Comparison of ENCODE assay signal across 8 mouse cellular contexts in genomic region chr11:104469371-104469835, GRCm38 (mm10). TPM values are rescaled to one million over a fixed set of nuclear protein-coding genes. Genes with fewer than 3 reads are reported as not detected.
A peak's percentile ranks its signal among the peaks of the same experiment; 100 is the strongest.
DNase-seq lines count a peak whose midpoint lies in the region; ATAC-seq and TF ChIP-seq lines count a peak whose summit lies in the region.

No protein-coding gene starts in this region.

- peak; percentile 98 for DNase-seq in brain, embryonic 14.5 days (ENCODE audit: low read depth)
- peak; percentile 73 for DNase-seq in liver, adult 2 months (ENCODE audit: extremely low read depth, low read depth, low spot score)
- peak; percentile 93 for DNase-seq in splenic B cell, adult 2 months (ENCODE audit: low read depth, low spot score)

- H3K79me3 ChIP-seq in C2C12 (ENCODE audit: low read depth): peaks cover 10% of the 10 kb centered on the region

- TF ChIP-seq POLR2A in brain, embryonic 14.5 days (IDR thresholded peaks at IDR 0.05; ENCODE audit: borderline replicate concordance, extremely low read depth, insufficient read depth, insufficient read length, poor library complexity, severe bottlenecking): peak; percentile 35; the same call in 1 of the 2 replicates
- 0 out of 2 replicates have a peak, but pooled peaks have one; percentile 8 for TF ChIP-seq POLR2A in liver, adult 2 months (IDR thresholded peaks at IDR 0.05; ENCODE audit: extremely low read depth, insufficient read depth, low read length)
- peak; percentile 35 for TF ChIP-seq POLR2A in myocyte (IDR thresholded peaks at IDR 0.05; ENCODE audit: insufficient read length, low read depth)

- peak overlapping the region; percentile 85 for H3K4me2 ChIP-seq in heart, embryonic 11.5 days
- peak overlapping the region; percentile 84 for H3K4me2 ChIP-seq in kidney, embryonic 16.5 days (replicated peaks; ENCODE audit: low read depth, low read length)
- peak overlapping the region; percentile 91 for H3K4me2 ChIP-seq in myocyte (ENCODE audit: low read depth)

- peaks cover 29% of the 10 kb centered on the region for H3K4me1 ChIP-seq in erythroblast, embryonic 14.5 days (ENCODE audit: control insufficient read depth)
- 0 out of 2 replicates have a peak, but pooled peaks cover 3% of the 10 kb centered on the region for H3K4me1 ChIP-seq in heart, embryonic 11.5 days (ENCODE audit: control insufficient read depth, insufficient read depth, low read length)
- H3K4me1 ChIP-seq in kidney, embryonic 16.5 days (ENCODE audit: insufficient read depth, low read length): peaks cover 12% of the 10 kb centered on the region
- peaks cover 1% of the 10 kb centered on the region; the same call in 1 of the 2 replicates for H3K4me1 ChIP-seq in liver, adult 2 months (ENCODE audit: control insufficient read depth, insufficient read depth, low read length)

- peak; percentile 99 for ATAC-seq in heart, embryonic 11.5 days (replicated peaks; ENCODE audit: insufficient number of reproducible peaks, low FRiP score, low TSS enrichment)
- peak; percentile 100 for ATAC-seq in kidney, embryonic 16.5 days (ENCODE audit: low FRiP score, low TSS enrichment)

- 4% methylated on average over 16 of the region's 19 CpGs for WGBS in heart, embryonic 11.5 days (ENCODE audit: insufficient replicate concordance)
- WGBS in kidney, embryonic 16.5 days: under 1% methylated on average over 18 of the region's 19 CpGs
- WGBS in liver, adult 2 months: 1% methylated on average over 19 of the region's 19 CpGs

- H3K4me3 ChIP-seq in C2C12 (ENCODE audit: insufficient read depth, poor library complexity, severe bottlenecking) (peak overlapping the region; percentile 84), myocyte (peak overlapping the region; percentile 29)
- peak overlapping the region; percentile 94 for H3K4me3 ChIP-seq in erythroblast, embryonic 14.5 days (replicated peaks)
- H3K4me3 ChIP-seq in heart, embryonic 11.5 days (ENCODE audit: low read depth, low read length): peak overlapping the region; percentile 98
- peak overlapping the region; percentile 93 for H3K4me3 ChIP-seq in kidney, embryonic 16.5 days (ENCODE audit: low read length)
- peak overlapping the region; percentile 92 for H3K4me3 ChIP-seq in liver, adult 2 months (ENCODE audit: insufficient read depth, low read depth, low read length)

- H3K79me2 ChIP-seq in C2C12 (ENCODE audit: control insufficient read depth, insufficient read depth) (peaks cover 31% of the 10 kb centered on the region), myocyte (ENCODE audit: control insufficient read depth, insufficient read depth) (no peaks in the 10 kb centered on the region)
- H3K79me2 ChIP-seq in liver, adult 2 months (ENCODE audit: control insufficient read depth, insufficient read depth, low read length): peaks cover 6% of the 10 kb centered on the region; the same call in 1 of the 2 replicates

- H3K27me3 ChIP-seq in C2C12 (ENCODE audit: control insufficient read depth, insufficient read depth, insufficient read length) (no peaks in the 10 kb centered on the region), myocyte (ENCODE audit: control insufficient read depth, insufficient read depth, insufficient read length) (no peaks in the 10 kb centered on the region)
- H3K27me3 ChIP-seq in erythroblast, embryonic 14.5 days (ENCODE audit: control insufficient read depth): no peaks in the 10 kb centered on the region
- H3K27me3 ChIP-seq in heart, embryonic 11.5 days (ENCODE audit: control insufficient read depth, insufficient read depth, low read length): no peaks in the 10 kb centered on the region
- no peaks in the 10 kb centered on the region for H3K27me3 ChIP-seq in kidney, embryonic 16.5 days (ENCODE audit: insufficient read depth, low read length)
- no peaks in the 10 kb centered on the region for H3K27me3 ChIP-seq in liver, adult 2 months (ENCODE audit: control insufficient read depth, insufficient read depth, low read length)
- no peaks in the 10 kb centered on the region for H3K27me3 ChIP-seq in splenic B cell, adult 2 months (ENCODE audit: control insufficient read depth, insufficient read depth, low read length, poor library complexity, severe bottlenecking)

- peaks cover 14% of the 10 kb centered on the region for H3K36me3 ChIP-seq in C2C12 (ENCODE audit: control insufficient read depth, insufficient read depth)
- peaks cover 4% of the 10 kb centered on the region for H3K36me3 ChIP-seq in erythroblast, embryonic 14.5 days (ENCODE audit: control insufficient read depth)
- H3K36me3 ChIP-seq in heart, embryonic 11.5 days (ENCODE audit: control insufficient read depth, insufficient read depth, low read length): no peaks in the 10 kb centered on the region
- H3K36me3 ChIP-seq in kidney, embryonic 16.5 days (ENCODE audit: insufficient read depth, low read length): peaks cover 6% of the 10 kb centered on the region
- H3K36me3 ChIP-seq in liver, adult 2 months (ENCODE audit: control insufficient read depth, insufficient read depth, low read length): no peaks in the 10 kb centered on the region
- H3K36me3 ChIP-seq in myocyte (ENCODE audit: control insufficient read depth, insufficient read depth): no peaks in the 10 kb centered on the region
- no peaks in the 10 kb centered on the region for H3K36me3 ChIP-seq in splenic B cell, adult 2 months (ENCODE audit: control insufficient read depth, insufficient read depth, low read length, poor library complexity, severe bottlenecking)

- no peaks in the 10 kb centered on the region for H3K9me3 ChIP-seq in erythroblast, embryonic 14.5 days (ENCODE audit: control insufficient read depth, low read length)
- no peaks in the 10 kb centered on the region for H3K9me3 ChIP-seq in heart, embryonic 11.5 days (replicated peaks; ENCODE audit: control insufficient read depth, low read length)
- no peaks in the 10 kb centered on the region for H3K9me3 ChIP-seq in kidney, embryonic 16.5 days (ENCODE audit: low read length)

- H3ac ChIP-seq in C2C12 (ENCODE audit: control insufficient read depth, insufficient read length, low read depth) (peak overlapping the region; percentile 96), myocyte (ENCODE audit: control insufficient read depth, insufficient read length) (peak overlapping the region; percentile 73)

- no peak for TF ChIP-seq CTCF in C2C12 (IDR thresholded peaks at IDR 0.05; ENCODE audit: control insufficient read depth, insufficient read depth, insufficient read length)
- no peak for TF ChIP-seq CTCF in brain, embryonic 14.5 days (IDR thresholded peaks at IDR 0.05; ENCODE audit: borderline replicate concordance, extremely low read depth, insufficient read depth, insufficient read length)
- TF ChIP-seq CTCF in liver, adult 2 months (IDR thresholded peaks at IDR 0.05; ENCODE audit: low read depth, low read length): no peak

- peak overlapping the region; percentile 54 for H3K27ac ChIP-seq in heart, embryonic 11.5 days (ENCODE audit: low read depth, low read length)
- peak overlapping the region; percentile 61; the same call in 1 of the 2 replicates for H3K27ac ChIP-seq in kidney, embryonic 16.5 days (ENCODE audit: low read length)
- H3K27ac ChIP-seq in liver, adult 2 months (replicated peaks; ENCODE audit: insufficient read depth, low read depth, low read length): no peak overlapping the region

- peak overlapping the region; percentile 96 for H3K9ac ChIP-seq in heart, embryonic 11.5 days (ENCODE audit: low read depth, low read length)
- H3K9ac ChIP-seq in kidney, embryonic 16.5 days (replicated peaks; ENCODE audit: low read length): peak overlapping the region; percentile 98
- peak overlapping the region; percentile 97 for H3K9ac ChIP-seq in liver, adult 2 months (ENCODE audit: low read depth, low read length)

TF ChIP-seq in C2C12, 6 proteins besides CTCF, POLR2A, EP300 and RAD21:
- TF ChIP-seq MAX (IDR thresholded peaks at IDR 0.05): no peak
- TF ChIP-seq FOSL1 (IDR thresholded peaks at IDR 0.05; ENCODE audit: insufficient read depth, low read length, poor library complexity, severe bottlenecking): no peak
- no peak for TF ChIP-seq MYOG (IDR thresholded peaks at IDR 0.05; ENCODE audit: control insufficient read depth, extremely low read depth, insufficient read length)
- no peak for TF ChIP-seq CEBPB (IDR thresholded peaks at IDR 0.05; ENCODE audit: low read depth)
- TF ChIP-seq MYOD1 (IDR thresholded peaks at IDR 0.05; ENCODE audit: control insufficient read depth, insufficient read length, low read depth): no peak
- TF ChIP-seq USF1 (IDR thresholded peaks at IDR 0.05; ENCODE audit: low read depth): no peak
TF ChIP-seq in C2C12: peak in this region for 0.

TF ChIP-seq in myocyte, 11 proteins besides CTCF, POLR2A, EP300 and RAD21:
- no peak for TF ChIP-seq REST (IDR thresholded peaks at IDR 0.05; ENCODE audit: insufficient read depth, insufficient read length)
- TF ChIP-seq USF1 (IDR thresholded peaks at IDR 0.05; ENCODE audit: low read depth): no peak
- no peak for TF ChIP-seq MYOD1 (IDR thresholded peaks at IDR 0.05; ENCODE audit: control insufficient read depth in 1 of 3, insufficient read length in 2 of 3, low read depth in 2 of 3)
- no peak for TF ChIP-seq E2F4 (IDR thresholded peaks at IDR 0.05; ENCODE audit: insufficient read depth)
- no peak for TF ChIP-seq SRF (IDR thresholded peaks at IDR 0.05; ENCODE audit: control insufficient read depth, insufficient read length, low read depth)
- TF ChIP-seq MAX (IDR thresholded peaks at IDR 0.05; ENCODE audit: low read depth): no peak
- TF ChIP-seq POLR2AphosphoS2 (IDR thresholded peaks at IDR 0.05; ENCODE audit: insufficient read length, low read depth): no peak
- TF ChIP-seq CEBPB (IDR thresholded peaks at IDR 0.05; ENCODE audit: insufficient read depth, poor library complexity, severe bottlenecking): no peak
- TF ChIP-seq MYOG (IDR thresholded peaks at IDR 0.05; ENCODE audit: control insufficient read depth in 1 of 3, insufficient read depth in 1 of 3, insufficient read length in 2 of 3, low read depth in 2 of 3): no peak
- TF ChIP-seq TCF12 (IDR thresholded peaks at IDR 0.05; ENCODE audit: insufficient read depth, poor library complexity, severe bottlenecking): no peak
- TF ChIP-seq TCF3 (IDR thresholded peaks at IDR 0.05; ENCODE audit: insufficient read length, low read depth): no peak

RNA-seq across cellular contexts. Expression of gene Kansl1, which starts 0.7 kb away (rescaled TPM):
- polyA plus RNA-seq in C2C12 (2012; fragmentation: generic; extraction: Trizol) (14.5 TPM), myocyte (2012; fragmentation: generic; extraction: Trizol) (15.6 TPM)
- 129 and 133 TPM in 2 replicates for polyA plus RNA-seq in brain, embryonic 14.5 days (2012; rRNA removed)
- polyA plus RNA-seq in erythroblast, embryonic 14.5 days (2012): 7.5 and 8.5 TPM in 2 replicates
- polyA plus RNA-seq in heart, embryonic 11.5 days (2014; fragmentation: Nextera tagmentation; extraction: Ambion mirVana): 16.6 TPM in 2 replicates
- 22.5 and 27.1 TPM in 2 replicates for polyA plus RNA-seq in kidney, embryonic 16.5 days (2015; fragmentation: Nextera tagmentation; extraction: Ambion mirVana)
- total RNA-seq in liver, adult 2 months (2014; rRNA removed): 13.7 and 15.5 TPM in 2 replicates
- 33.0 and 36.2 TPM in 2 replicates for polyA plus RNA-seq in liver, adult 2 months (2012; rRNA removed)

Comparison
In these comparisons a context has a peak if more than half of its experiments do, and no peak if none do; other contexts are left out.
1. H3K4me3 ChIP-seq: peak in every context shown above with its lines; median percentile 98 in heart, embryonic 11.5 days; 94 in erythroblast, embryonic 14.5 days; 93 in kidney, embryonic 16.5 days; 92 in liver, adult 2 months; 84 in C2C12; 29 in myocyte.